Mouse (Mus musculus) adrenal gland, adult 8-10 months (tissue): ENCODE data around the gene Uaca. TPM values are rescaled to one million over a fixed set of nuclear protein-coding genes. Genes with fewer than 3 reads are reported as not detected.
"Not testable (repeated sequence)": the region's sequence is repeated elsewhere in the genome, so short reads cannot be mapped to it uniquely, and the experiment has no call there.

ENCODE experiments used
- DNase-seq: peaks from one replicate; pipeline ENCODE4 v3.0.0; 2022
- total RNA-seq, 4 experiments: library from RNA; stranded (reverse); gene quantifications; 2 replicates each; pipeline ENCODE4 v1.2.4; 2022

The Uaca gene
- total RNA-seq, 4 experiments from 2014 or later: 37.5 to 62.0 (median 48.1) TPM

DNA sequence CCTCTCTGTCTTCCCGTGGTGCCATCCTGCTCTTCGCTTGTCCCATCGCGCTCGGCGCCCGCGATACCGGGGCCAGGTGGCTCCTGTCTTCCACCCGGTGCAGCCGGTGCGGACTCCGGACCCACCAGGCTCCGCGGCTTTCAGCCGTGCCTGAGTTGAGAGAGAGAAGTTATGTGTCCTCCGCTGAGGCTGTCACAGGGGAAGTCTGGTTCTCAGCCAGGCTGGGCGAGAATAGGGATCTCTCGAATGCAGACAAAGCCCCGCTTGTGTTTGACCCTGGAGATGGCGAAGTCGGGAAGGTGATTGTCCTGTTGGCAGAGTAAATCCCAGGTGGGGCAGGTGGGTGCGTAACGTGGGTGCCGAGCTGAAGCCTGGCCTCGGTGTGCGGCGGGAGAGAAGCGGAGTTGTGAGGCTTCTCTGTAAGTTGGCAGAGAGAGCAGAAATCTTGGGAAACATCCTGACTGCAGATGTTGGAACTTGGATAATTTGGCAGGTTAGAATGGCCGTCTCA lies 554 bp downstream of the Uaca start:
- peak; percentile 19 for DNase-seq

GRCm38 (mm10) chr9:60796076-60796475 lies 1.7 kb downstream of the Uaca start:
- DNase-seq: no peak

- no peak for DNase-seq
Observed at GRCm38 (mm10) chr9:60797126-60797525, 2.8 kb downstream of the Uaca start.

DNA sequence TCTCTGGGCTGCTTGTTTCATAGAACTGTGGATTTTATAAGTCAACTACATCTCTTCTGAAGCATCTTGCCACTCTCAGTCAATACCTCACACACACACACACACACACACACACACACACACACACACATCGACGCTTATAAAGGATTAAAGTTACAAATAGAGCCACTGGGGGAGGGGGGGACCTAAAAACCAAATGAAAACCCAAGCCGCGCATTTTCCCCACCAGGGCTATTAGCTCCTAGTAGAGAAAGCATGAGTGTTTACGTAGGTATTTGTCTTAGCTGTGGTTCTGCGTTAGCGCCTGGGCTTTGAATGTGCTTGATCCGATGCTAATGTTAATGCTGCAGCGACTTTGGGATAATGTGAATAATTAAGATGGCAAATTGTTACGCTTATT lies 4.7 kb downstream of the Uaca start:
- DNase-seq: no peak

GRCm38 (mm10) chr9:60800663-60801382 lies 6.5 kb downstream of the Uaca start:
- no peak for DNase-seq

- no peak for DNase-seq
Observed at GRCm38 (mm10) chr9:60801746-60802145, 7.4 kb downstream of the Uaca start.

- DNase-seq: no peak
Observed at GRCm38 (mm10) chr9:60802341-60802740, 8.0 kb downstream of the Uaca start.

DNA sequence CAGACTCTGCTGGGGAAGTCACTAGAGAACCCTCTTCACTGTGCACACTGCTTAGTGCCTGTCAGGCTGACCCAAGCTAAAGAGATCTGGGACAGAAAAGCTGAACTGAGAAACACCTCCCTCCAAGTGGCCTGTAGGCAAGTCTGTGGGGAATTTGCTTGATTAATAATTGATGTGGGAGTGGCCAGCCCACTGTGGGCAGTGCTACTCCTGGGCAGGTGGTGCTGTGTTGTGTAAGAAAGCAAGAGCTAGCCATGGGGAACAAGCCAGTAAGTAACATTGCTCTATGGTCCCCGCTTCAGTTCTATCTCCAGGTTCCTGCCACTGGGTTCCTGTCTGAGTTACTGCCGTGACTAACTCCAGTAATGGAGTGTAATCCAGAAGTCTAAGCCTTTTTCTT lies 11.7 kb downstream of the Uaca start:
- no peak for DNase-seq

DNA sequence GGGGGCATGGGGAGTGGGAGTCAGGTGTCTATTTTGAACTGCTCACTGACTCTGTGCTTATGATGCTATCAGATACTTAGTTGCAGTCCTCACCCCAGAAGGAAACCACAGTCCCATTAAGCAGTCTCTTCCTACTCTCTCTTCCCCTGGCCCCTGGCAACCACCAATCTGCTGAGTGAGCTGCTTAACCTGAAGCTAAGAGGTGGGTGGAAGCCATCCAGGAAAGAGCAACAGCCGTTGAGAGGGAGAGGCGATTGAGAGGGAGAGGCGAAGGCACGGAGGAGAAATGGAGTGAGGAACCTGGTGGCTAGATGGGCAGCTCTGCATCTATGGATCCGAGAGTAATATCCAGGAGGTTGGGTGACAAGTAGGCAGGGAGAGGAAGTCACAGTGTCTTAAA lies 13.7 kb downstream of the Uaca start:
- no peak for DNase-seq

DNA sequence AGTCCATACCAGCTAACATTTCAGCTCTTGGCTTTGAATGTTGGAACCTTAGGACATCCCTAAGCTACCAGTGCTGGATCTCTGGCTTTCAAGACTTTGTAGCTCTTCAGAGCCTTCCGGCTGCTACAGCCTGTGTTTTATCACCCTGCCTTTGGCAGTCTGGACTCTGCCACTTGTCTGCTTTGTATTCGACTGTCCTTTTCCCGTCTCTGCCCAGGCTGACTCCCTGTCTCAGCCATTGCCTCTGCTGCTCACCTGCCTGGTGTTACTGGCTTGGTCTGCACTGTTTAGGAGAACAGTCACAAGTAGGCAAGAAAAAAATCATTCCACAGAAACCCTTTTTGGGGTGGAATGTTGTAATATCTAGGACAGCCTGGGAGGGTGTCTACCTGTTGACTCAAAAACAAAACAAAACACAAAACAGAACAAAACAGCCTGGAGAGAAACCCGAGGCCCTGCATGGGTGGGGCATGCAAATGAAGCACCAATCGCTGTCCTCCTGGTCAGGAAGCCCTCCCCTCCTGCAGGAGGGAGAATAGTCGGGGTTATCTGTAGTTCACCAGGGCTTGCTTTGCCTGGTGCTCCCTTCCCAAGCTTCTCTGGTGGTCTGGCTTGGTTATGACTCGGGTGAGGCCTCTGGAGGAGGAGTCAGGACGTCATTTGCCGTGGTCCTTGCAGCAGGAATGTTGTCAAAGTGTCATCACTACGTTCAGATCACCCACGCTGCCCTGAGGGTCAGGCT lies 19.0 kb downstream of the Uaca start:
- peak; percentile 38 for DNase-seq

GRCm38 (mm10) chr9:60815502-60815901 lies 21.2 kb downstream of the Uaca start:
- DNase-seq: no peak

DNA sequence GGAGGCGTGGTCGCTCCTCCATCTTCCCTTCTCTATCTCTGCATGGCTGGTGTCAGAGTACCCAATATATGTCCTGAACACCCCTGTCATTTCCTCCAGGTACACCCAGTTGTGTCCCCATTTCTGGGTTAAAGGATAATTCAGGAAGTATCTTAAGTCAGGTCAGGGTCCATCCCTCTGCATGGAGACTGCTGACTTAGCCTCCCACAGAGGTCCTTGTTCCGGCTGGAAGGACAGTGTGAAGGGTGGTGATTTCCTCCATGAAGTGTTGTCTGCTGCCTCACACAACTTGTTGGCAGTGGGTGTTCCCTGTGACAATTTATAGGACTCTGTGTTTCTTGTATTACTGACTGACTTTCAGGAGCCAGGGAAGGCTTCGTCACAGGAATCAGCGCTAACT lies 23.2 kb downstream of the Uaca start:
- no peak for DNase-seq

DNA sequence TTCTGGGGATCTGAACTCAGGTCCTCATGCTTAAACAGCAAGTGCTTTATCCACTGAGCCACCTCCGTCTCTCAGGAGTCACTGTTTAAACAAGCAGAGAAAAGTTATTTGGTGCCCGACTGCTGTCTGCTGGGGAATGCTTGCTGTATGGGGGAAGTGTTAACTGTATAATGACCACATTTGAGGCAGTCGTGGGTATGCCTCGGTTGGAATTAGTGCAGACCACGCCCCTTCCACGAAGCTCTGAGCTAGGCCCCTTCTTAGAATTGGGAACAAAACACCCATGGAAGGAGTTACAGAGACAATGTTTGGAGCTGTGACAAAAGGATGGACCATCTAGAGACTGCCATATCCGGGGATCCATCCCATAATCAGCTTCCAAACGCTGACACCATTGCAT lies 24.2 kb downstream of the Uaca start:
- not testable (repeated sequence) for DNase-seq

- DNase-seq: no peak
Observed at GRCm38 (mm10) chr9:60819340-60819739, 25.0 kb downstream of the Uaca start.

- no peak for DNase-seq
Observed at GRCm38 (mm10) chr9:60821501-60821900, 27.2 kb downstream of the Uaca start.

DNA sequence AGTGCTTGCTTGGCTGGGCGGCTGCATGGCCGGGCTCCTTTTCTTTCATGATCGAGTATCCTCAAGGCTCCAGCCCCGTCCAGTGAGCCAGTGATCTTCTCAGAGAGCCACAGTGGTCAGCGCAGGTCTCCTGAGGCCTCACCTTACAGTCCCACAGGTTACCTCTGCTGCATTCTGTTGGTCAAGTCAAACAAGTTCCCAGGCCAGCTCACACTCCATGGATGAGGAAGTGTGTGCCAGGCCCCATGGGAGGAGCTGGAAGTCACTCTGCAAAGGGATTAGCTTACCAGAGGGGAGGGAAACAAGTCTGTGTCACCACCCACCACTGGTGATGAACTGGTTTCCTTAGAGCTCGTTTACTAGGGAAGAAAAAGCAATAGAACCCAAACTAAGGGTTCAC lies 28.3 kb downstream of the Uaca start:
- no peak for DNase-seq

DNA sequence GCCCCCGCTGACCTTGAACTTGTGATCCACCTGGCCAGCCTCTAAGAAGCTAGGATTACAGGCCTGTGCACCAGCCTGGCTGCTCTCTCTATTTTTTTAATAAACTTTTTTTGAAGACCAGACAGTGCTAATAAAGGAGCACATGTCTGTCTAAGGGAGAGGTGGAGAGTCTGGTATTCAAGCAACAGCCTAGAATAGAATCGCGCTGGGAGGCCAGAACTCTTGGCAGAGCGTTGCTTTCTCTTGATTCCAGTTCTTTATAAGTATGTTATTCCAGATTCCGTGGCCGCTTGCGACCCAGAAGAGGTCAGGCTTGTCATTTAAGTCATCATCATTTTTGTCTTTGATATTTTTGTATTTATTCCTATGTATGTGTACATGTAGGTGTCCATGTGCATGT lies 31.2 kb downstream of the Uaca start:
- DNase-seq: no peak

- no peak for DNase-seq
Observed at GRCm38 (mm10) chr9:60826759-60827158, 32.4 kb downstream of the Uaca start.

GRCm38 (mm10) chr9:60828196-60828595 lies 33.9 kb downstream of the Uaca start:
- DNase-seq: no peak

DNA sequence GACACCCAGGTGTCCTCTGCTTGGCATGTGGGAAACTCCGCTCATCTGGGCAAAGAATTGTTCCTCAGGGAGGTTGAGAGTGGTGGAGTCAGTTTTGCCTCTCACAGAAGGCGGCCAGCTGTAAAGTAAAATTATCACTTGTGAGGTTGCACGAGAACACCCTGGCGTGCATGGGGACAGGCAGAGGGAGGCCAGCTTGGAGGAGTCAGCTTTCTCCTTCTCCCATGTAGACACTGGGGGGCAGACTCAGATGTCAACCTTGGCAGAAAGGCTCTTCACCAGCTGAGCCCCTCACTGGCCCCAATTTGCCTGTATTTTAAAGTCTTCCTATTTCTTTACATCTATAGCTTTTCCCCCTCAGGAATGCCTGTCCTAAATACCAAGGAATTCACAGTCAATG lies 35.3 kb downstream of the Uaca start:
- no peak for DNase-seq

GRCm38 (mm10) chr9:60830079-60830478 lies 35.7 kb downstream of the Uaca start:
- no peak for DNase-seq

DNA sequence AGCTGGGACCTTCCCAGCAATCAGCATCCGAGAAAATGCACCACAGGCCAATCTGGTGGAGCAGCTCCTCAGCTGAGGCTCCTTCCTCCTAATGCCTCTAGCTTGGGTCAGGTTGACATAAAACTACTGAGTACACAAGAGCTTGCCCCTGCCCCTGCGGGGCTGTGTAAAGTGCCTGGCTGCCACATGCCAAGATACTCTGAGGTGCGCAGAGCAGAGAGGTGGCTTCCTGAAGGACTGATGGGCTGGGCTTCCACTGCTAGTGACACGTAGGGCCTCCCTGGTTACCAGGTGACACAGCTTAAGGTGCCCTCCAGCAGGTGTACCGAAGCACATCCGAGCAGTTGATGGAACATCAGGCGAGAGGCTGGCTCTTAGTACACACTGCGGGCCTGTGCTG lies 37.9 kb downstream of the Uaca start:
- DNase-seq: no peak

GRCm38 (mm10) chr9:60836151-60836550 lies 41.8 kb downstream of the Uaca start:
- DNase-seq: no peak

DNA sequence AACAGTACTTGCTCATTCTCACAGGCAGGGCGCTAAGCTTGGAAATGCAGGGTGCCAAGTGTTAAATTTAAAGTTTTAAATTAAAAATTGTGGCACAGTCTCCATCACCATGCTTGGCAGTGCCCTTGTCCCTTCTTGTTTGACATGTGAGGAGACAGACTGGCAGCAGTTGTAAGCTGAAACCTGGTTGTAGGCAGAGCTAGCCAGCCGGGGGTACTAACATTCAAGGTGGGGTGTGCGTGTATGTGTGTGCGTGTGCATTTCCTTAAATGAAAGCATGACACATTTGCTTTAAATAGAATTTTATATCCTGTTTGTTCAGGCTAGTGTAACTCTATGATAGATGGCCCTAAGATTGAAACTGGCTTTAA lies 42.7 kb downstream of the Uaca start:
- DNase-seq: no peak
